Mouse (Mus musculus): Measurements from ENCODE around the gene Vdr. TPM values are rescaled to one million over a fixed set of nuclear protein-coding genes. Genes with fewer than 3 reads are reported as not detected.

Gene Vdr
- polyA plus RNA-seq, 1 experiment from 2014 or later = 1.5 TPM

DNA sequence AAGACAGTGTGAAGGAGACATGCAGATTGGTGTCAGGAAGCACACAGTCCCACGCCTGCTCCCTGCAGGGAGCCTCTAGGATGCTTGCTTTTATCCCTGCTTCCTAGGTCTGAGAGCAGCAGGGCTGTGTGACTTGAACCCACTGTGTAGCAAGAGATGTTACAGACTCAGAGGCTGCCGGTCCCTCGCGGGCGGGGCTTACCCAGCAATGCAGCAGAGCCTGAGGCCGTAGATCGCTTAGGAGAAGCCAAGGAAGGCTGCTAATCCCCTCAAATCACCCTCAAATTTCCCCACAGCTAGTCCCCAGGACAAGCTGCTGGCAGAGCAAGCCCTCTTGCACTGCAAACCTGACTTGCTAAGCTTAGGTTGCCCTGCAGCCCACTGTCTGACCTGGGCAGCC, 38.3 kb upstream of the Vdr start:
- ATAC-seq (replicated peaks; ENCODE audit: extremely low read depth, insufficient read depth, low FRiP score) = no peak
- H3K27me3 ChIP-seq (ENCODE audit: control insufficient read depth, insufficient read depth, low read length) = peaks cover 17% of the 10 kb centered on the region

DNA sequence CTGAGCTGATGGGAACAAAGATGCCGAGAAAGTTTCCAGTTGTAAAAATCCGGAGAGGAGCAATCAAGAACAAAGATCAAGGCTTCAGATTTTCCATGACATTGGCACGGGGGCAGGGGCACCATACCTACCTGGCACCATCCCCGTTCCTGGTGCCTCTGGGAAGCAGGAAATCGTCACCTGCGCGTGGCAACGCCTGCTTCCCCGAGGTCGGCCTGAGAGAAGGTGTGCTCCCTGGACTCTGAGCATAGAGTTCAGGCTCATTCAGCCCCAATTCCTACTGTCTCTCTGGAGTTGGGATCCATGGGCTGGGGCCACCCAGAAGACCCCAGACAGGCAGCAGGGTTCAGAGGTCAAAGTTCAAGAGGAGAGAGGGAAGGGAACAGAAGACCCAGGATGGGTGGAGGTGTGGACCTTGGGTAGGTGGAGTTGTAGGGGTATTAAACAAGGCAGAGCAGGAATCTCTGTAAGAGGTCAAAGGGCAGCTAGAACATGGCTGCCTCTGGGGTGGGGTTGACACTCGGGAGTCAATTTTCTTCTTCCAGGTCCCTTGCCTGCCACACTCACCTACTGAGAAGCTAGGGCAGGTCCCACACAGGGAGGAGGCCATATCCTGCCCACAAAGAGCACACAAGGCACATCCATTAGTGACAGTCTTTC, 35.4 kb upstream of the Vdr start:
- Histone ChIP-seq H3K4me2 (ENCODE audit: low read depth, low read length) (no peak overlapping the region), H3K4me3 (ENCODE audit: low read length) (no peak overlapping the region), H3K27me3 (ENCODE audit: control insufficient read depth, insufficient read depth, low read length) (peaks cover 3% of the 10 kb centered on the region), H3K9me3 (replicated peaks; ENCODE audit: control insufficient read depth, low read length) (no peaks in the 10 kb centered on the region), H3K9ac (ENCODE audit: low read length) (no peak overlapping the region), H3K27ac (ENCODE audit: low read length) (no peak overlapping the region), H3K4me1 (ENCODE audit: control insufficient read depth, insufficient read depth, low read length) (no peaks in the 10 kb centered on the region), H3K36me3 (ENCODE audit: control insufficient read depth, insufficient read depth) (no peaks in the 10 kb centered on the region)
- no peak for ATAC-seq (replicated peaks; ENCODE audit: extremely low read depth, insufficient read depth, low FRiP score)
- 66% methylated on average over 11 of the region's 11 CpGs for WGBS

More for the DNA sequence above, 38.3 kb upstream of the Vdr start:
- Histone ChIP-seq H3K36me3 (ENCODE audit: control insufficient read depth, insufficient read depth) (no peaks in the 10 kb centered on the region), H3K9ac (ENCODE audit: low read length) (no peak overlapping the region), H3K4me1 (ENCODE audit: control insufficient read depth, insufficient read depth, low read length) (no peaks in the 10 kb centered on the region), H3K4me3 (ENCODE audit: low read length) (no peak overlapping the region), H3K9me3 (replicated peaks; ENCODE audit: control insufficient read depth, low read length) (no peaks in the 10 kb centered on the region), H3K4me2 (ENCODE audit: low read depth, low read length) (no peak overlapping the region), H3K27ac (ENCODE audit: low read length) (no peak overlapping the region)
- 46% methylated on average over 7 of the region's 7 CpGs for WGBS

DNA sequence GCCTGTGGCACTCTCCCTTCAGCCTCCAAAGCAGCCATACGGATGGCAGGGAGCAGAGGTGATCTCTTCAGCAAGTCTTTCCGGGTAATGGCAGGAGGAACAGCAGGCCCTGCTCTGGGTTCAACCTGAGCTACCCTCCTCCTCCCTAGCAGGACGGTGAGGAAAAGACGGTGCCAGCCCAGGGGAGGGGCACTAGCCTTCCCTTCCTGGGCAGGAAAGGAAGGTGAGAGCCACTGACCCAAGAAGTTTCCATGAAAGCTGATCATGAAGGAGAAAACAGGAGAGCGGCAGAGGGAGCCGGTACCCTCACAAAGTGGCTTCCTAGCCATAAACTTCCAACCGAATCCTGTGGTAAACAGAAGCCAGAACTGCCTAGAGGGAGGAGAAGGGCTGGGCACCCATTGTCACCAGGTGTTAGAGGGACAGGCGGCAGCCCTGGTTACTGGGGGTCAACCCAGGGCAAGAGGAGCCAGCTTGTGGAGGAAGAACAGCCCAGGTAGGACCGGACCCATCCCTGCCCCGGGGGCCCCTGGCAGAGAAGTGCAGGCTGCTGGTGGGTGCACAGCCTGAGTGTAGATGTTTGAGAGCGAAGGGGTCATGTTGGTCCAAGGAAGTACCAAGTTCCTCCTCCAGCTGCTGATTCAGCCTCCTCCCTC, 34.6 kb upstream of the Vdr start:
- H3K4me3 ChIP-seq (ENCODE audit: low read length) = no peak overlapping the region
- H3K4me1 ChIP-seq (ENCODE audit: control insufficient read depth, insufficient read depth, low read length) = no peaks in the 10 kb centered on the region
- no peak for ATAC-seq (replicated peaks; ENCODE audit: extremely low read depth, insufficient read depth, low FRiP score)
- 69% methylated on average over 11 of the region's 11 CpGs for WGBS
- H3K4me2 ChIP-seq (ENCODE audit: low read depth, low read length) = no peak overlapping the region
- H3K27ac ChIP-seq (ENCODE audit: low read length) = no peak overlapping the region
- H3K36me3 ChIP-seq (ENCODE audit: control insufficient read depth, insufficient read depth) = no peaks in the 10 kb centered on the region
- H3K9me3 ChIP-seq (replicated peaks; ENCODE audit: control insufficient read depth, low read length) = no peaks in the 10 kb centered on the region
- no peak overlapping the region for H3K9ac ChIP-seq (ENCODE audit: low read length)
- peaks cover 3% of the 10 kb centered on the region for H3K27me3 ChIP-seq (ENCODE audit: control insufficient read depth, insufficient read depth, low read length)

DNA sequence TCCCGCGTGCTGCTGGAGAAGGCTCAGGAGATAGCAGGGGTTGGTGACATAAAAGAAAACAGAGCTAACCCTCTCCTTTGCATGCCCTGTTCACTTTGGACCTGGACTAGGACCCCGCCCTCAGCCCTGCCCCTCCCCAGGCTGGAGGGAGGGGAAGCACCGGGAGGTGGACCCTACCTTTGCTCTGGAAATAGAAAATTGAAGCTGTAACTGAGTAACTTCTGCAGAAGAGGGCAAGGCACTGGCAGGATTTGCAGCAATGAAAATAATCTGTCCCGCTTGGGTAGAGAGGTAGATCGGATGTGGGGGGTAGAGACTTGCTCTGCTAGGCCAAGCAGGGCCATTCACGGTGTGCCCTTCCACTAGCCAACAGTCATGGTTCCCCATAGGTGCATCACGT, 32.9 kb upstream of the Vdr start:
- Histone ChIP-seq H3K4me1 (ENCODE audit: control insufficient read depth, insufficient read depth, low read length) (peaks cover 6% of the 10 kb centered on the region), H3K27ac (ENCODE audit: low read length) (no peak overlapping the region), H3K4me3 (ENCODE audit: low read length) (no peak overlapping the region), H3K9me3 (replicated peaks; ENCODE audit: control insufficient read depth, low read length) (no peaks in the 10 kb centered on the region), H3K36me3 (ENCODE audit: control insufficient read depth, insufficient read depth) (no peaks in the 10 kb centered on the region), H3K27me3 (ENCODE audit: control insufficient read depth, insufficient read depth, low read length) (peaks cover under 1% of the 10 kb centered on the region), H3K4me2 (ENCODE audit: low read depth, low read length) (no peak overlapping the region), H3K9ac (ENCODE audit: low read length) (no peak overlapping the region)
- WGBS = 81% methylated on average over 8 of the region's 8 CpGs
- ATAC-seq (replicated peaks; ENCODE audit: extremely low read depth, insufficient read depth, low FRiP score) = no peak

DNA sequence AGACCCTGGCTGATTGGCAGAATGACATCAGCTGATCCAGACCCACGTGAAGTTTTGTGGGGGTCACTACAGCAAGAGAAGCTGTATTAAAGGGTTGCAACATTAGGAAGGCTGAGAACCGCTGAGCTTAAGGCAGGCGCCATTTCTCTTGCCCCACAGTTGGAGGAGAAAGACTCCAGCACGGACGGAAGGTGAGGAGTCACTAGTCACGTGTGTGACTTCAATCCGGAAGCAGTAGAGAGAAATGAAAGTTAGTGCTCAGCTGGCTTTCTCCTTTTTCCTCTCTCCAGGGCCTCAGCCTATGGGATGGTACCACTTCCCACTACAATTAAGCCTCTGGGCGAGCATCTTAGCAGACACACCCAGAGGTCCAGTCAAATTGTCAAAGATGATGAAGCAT, 32.1 kb upstream of the Vdr start:
- no peak overlapping the region for H3K4me2 ChIP-seq (ENCODE audit: low read depth, low read length)
- peaks cover 10% of the 10 kb centered on the region for H3K4me1 ChIP-seq (ENCODE audit: control insufficient read depth, insufficient read depth, low read length)
- whole genome bisulfite sequencing = 82% methylated on average over 8 of the region's 8 CpGs
- H3K9ac ChIP-seq (ENCODE audit: low read length) = no peak overlapping the region
- H3K36me3 ChIP-seq (ENCODE audit: control insufficient read depth, insufficient read depth) = no peaks in the 10 kb centered on the region
- no peaks in the 10 kb centered on the region; the same call in 1 of the 2 replicates for H3K27me3 ChIP-seq (ENCODE audit: control insufficient read depth, insufficient read depth, low read length)
- no peak overlapping the region for H3K4me3 ChIP-seq (ENCODE audit: low read length)
- no peaks in the 10 kb centered on the region for H3K9me3 ChIP-seq (replicated peaks; ENCODE audit: control insufficient read depth, low read length)
- no peak overlapping the region for H3K27ac ChIP-seq (ENCODE audit: low read length)
- ATAC-seq (replicated peaks; ENCODE audit: extremely low read depth, insufficient read depth, low FRiP score) = no peak

DNA sequence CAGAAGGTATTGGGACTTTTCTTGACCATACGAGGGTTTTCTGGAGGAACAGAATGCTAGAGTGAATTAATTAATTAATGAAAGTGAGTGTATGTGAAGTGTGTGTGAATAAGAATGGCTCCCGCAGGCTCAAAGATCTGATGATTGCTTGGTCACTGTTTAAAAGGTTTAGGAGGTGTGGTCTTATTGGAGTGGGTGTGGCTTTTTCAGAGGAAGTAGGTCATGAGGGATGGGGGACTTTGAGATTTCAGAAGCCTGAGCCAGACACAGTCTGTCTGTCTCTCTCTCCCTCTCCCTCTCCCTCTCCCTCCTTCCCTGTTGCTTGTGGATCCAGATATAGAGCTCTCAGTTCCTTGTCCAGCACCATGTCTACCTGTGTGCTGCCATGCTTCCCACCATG, 30.9 kb upstream of the Vdr start:
- no peaks in the 10 kb centered on the region; the same call in 1 of the 2 replicates for H3K27me3 ChIP-seq (ENCODE audit: control insufficient read depth, insufficient read depth, low read length)

DNA sequence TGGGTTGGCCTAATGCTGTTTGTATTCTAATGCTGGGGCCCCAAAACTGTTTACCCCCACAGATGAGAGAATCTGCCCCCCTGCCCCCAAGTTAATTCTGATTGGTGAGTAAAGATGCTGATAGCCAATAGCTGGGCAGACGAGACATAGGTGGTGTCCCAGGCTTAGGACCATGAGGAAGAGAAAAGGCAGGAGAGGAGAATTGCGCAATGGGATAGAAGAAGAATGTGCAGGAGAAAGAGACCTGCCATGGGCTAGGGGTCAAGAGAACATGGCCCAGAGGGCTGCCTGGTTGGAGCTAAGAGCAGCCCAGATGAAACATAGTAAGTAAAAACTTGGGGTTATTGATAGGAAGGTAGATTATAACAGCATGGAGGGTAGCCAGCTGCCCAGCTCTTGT, 29.7 kb upstream of the Vdr start:
- Histone ChIP-seq H3K9me3 (replicated peaks; ENCODE audit: control insufficient read depth, low read length) (0 out of 2 replicates have a peak, but pooled peaks cover 2% of the 10 kb centered on the region), H3K4me2 (ENCODE audit: low read depth, low read length) (no peak overlapping the region), H3K27me3 (ENCODE audit: control insufficient read depth, insufficient read depth, low read length) (no peaks in the 10 kb centered on the region; the same call in 1 of the 2 replicates), H3K4me3 (ENCODE audit: low read length) (no peak overlapping the region), H3K4me1 (ENCODE audit: control insufficient read depth, insufficient read depth, low read length) (peaks cover 10% of the 10 kb centered on the region), H3K9ac (ENCODE audit: low read length) (no peak overlapping the region), H3K27ac (ENCODE audit: low read length) (no peak overlapping the region), H3K36me3 (ENCODE audit: control insufficient read depth, insufficient read depth) (no peaks in the 10 kb centered on the region)
- ATAC-seq (replicated peaks; ENCODE audit: extremely low read depth, insufficient read depth, low FRiP score) = no peak
- 80% methylated on average over 2 of the region's 2 CpGs for WGBS

More for the DNA sequence above, 30.9 kb upstream of the Vdr start:
- H3K36me3 ChIP-seq (ENCODE audit: control insufficient read depth, insufficient read depth) = no peaks in the 10 kb centered on the region
- 85% methylated on average over 2 of the region's 2 CpGs for WGBS
- ATAC-seq (replicated peaks; ENCODE audit: extremely low read depth, insufficient read depth, low FRiP score) = no peak
- 0 out of 2 replicates have a peak, but pooled peaks cover 2% of the 10 kb centered on the region for H3K9me3 ChIP-seq (replicated peaks; ENCODE audit: control insufficient read depth, low read length)
- H3K4me3 ChIP-seq (ENCODE audit: low read length) = no peak overlapping the region
- H3K9ac ChIP-seq (ENCODE audit: low read length) = no peak overlapping the region
- no peak overlapping the region for H3K4me2 ChIP-seq (ENCODE audit: low read depth, low read length)
- peaks cover 10% of the 10 kb centered on the region for H3K4me1 ChIP-seq (ENCODE audit: control insufficient read depth, insufficient read depth, low read length)
- no peak overlapping the region for H3K27ac ChIP-seq (ENCODE audit: low read length)

DNA sequence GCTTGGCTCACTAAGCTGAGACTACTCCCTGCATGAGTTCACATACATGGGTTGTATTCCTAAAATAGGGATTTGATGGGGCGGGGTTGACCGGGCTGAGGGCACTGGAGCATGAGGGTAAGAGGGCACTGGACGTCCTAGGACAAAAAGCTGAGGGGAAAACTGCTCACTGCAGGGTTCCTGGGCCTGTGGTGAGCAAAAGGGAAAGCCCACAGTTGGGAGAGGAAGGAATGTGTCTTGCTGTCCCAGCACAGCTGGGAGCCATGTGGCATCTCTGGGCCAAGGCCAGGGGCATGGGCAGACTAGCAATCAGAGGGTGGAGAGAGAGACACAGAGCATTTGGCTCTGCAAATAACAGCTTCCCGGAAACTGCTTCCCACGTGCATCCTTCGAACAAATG, 28.1 kb upstream of the Vdr start:
- 0 out of 2 replicates have a peak, but pooled peaks cover 2% of the 10 kb centered on the region for H3K9me3 ChIP-seq (replicated peaks; ENCODE audit: control insufficient read depth, low read length)
- peak; percentile 41 for ATAC-seq (replicated peaks; ENCODE audit: extremely low read depth, insufficient read depth, low FRiP score)
- no peak overlapping the region for H3K4me2 ChIP-seq (ENCODE audit: low read depth, low read length)
- H3K27me3 ChIP-seq (ENCODE audit: control insufficient read depth, insufficient read depth, low read length) = no peaks in the 10 kb centered on the region
- no peak overlapping the region for H3K4me3 ChIP-seq (ENCODE audit: low read length)
- peaks cover 10% of the 10 kb centered on the region for H3K4me1 ChIP-seq (ENCODE audit: control insufficient read depth, insufficient read depth, low read length)
- H3K9ac ChIP-seq (ENCODE audit: low read length) = no peak overlapping the region
- H3K27ac ChIP-seq (ENCODE audit: low read length) = 0 out of 2 replicates have a peak overlapping the region, but pooled peaks have one; percentile 11
- 49% methylated on average over 6 of the region's 6 CpGs for WGBS
- H3K36me3 ChIP-seq (ENCODE audit: control insufficient read depth, insufficient read depth) = no peaks in the 10 kb centered on the region

DNA sequence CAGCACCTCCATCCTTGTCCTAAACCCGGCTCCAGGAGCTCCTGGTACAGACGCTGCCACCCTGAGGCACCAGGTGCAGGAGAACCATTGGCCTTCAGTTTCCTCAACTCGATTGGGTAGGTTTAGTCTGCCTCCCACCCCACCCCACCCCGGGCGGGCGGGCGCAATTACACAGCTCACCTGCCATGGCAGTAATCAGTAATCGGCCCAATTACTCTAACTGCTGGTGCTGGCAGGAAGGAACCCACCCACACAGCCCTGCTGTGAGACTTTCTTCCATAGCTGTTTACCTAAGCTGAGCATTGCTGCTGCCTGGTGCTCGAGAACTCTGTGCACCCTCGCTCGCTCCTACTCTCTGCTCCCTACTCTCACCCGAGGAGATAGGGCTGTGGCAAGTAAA, 22.0 kb upstream of the Vdr start:
- Histone ChIP-seq H3K27me3 (ENCODE audit: control insufficient read depth, insufficient read depth, low read length) (no peaks in the 10 kb centered on the region; the same call in 1 of the 2 replicates), H3K4me3 (ENCODE audit: low read length) (no peak overlapping the region), H3K4me2 (ENCODE audit: low read depth, low read length) (no peak overlapping the region), H3K4me1 (ENCODE audit: control insufficient read depth, insufficient read depth, low read length) (peaks cover 8% of the 10 kb centered on the region), H3K9ac (ENCODE audit: low read length) (no peak overlapping the region), H3K27ac (ENCODE audit: low read length) (no peak overlapping the region), H3K36me3 (ENCODE audit: control insufficient read depth, insufficient read depth) (no peaks in the 10 kb centered on the region), H3K9me3 (replicated peaks; ENCODE audit: control insufficient read depth, low read length) (0 out of 2 replicates have a peak, but pooled peaks cover 2% of the 10 kb centered on the region)
- ATAC-seq (replicated peaks; ENCODE audit: extremely low read depth, insufficient read depth, low FRiP score) = no peak
- 87% methylated on average over 12 of the region's 12 CpGs for WGBS
